Mouse (Mus musculus) forebrain, embryonic 12.5 days (tissue): ENCODE measurements around the gene Phf21b. TPM values are rescaled to one million over a fixed set of nuclear protein-coding genes. Genes with fewer than 3 reads are reported as not detected.

Experiments
- ATAC-seq: fragments of 200-750 bp; cut with Nextera tagmentation; 2 replicates; pipeline ENCODE4 v1.8.0; 2017; ENCODE audit warnings: moderate TSS enrichment; ENCODE audit not compliant: low FRiP score
- H3K27ac ChIP-seq: fragments of 300-500 bp; sonication (generic); 2 replicates; pipeline ENCODE4 v1.5.1; 2016; ENCODE audit warnings: mild to moderate bottlenecking
- H3K27me3 ChIP-seq: fragments of 300-500 bp; sonication (generic); 2 replicates; pipeline ENCODE4 v1.6.1; 2016; ENCODE audit warnings: mild to moderate bottlenecking
- H3K36me3 ChIP-seq: fragments of 300-500 bp; sonication (generic); replicated peaks from 2 replicates; pipeline ENCODE4 v1.6.1; 2016; ENCODE audit warnings: mild to moderate bottlenecking
- H3K4me1 ChIP-seq: fragments of 300-500 bp; sonication (generic); 2 replicates; pipeline ENCODE4 v1.6.1; 2016
- H3K4me2 ChIP-seq: fragments of 300-500 bp; sonication (generic); 2 replicates; pipeline ENCODE4 v1.6.1; 2016; ENCODE audit warnings: mild to moderate bottlenecking, moderate library complexity
- H3K4me3 ChIP-seq: fragments of 300-500 bp; sonication (generic); replicated peaks from 2 replicates; pipeline ENCODE4 v1.5.1; 2016; ENCODE audit warnings: mild to moderate bottlenecking
- H3K9ac ChIP-seq: fragments of 300-500 bp; sonication (generic); 2 replicates; pipeline ENCODE4 v1.6.1; 2016; ENCODE audit warnings: mild to moderate bottlenecking
- H3K9me3 ChIP-seq: fragments of 300-500 bp; sonication (generic); 2 replicates; pipeline ENCODE4 v1.6.1; 2016
- WGBS: fragments of 180-500 bp; shearing (Covaris S2); methylation state at CpG from one replicate; pipeline ENCODE4 v1.1.7; 2016; 5-methylcytosine and 5-hydroxymethylcytosine counted together
- polyA plus RNA-seq: library from polyadenylated mRNA; unstranded; fragments of >200 nt; fragmentation: Nextera tagmentation; extraction: Ambion mirVana; gene quantifications from 2 replicates; pipeline ENCODE4 v1.2.1, GENCODE M21; 2016

Gene Phf21b
- polyA plus RNA-seq, 1 experiment from 2014 or later, result 24.4 TPM

GRCm38 (mm10) chr15:84811126-84811525, 44.7 kb downstream of the Phf21b start:
- Histone ChIP-seq H3K27ac (no peak overlapping the region), H3K4me3 (no peak overlapping the region), H3K4me1 (peaks cover 49% of the 10 kb centered on the region), H3K4me2 (no peak overlapping the region), H3K27me3 (no peaks in the 10 kb centered on the region), H3K9ac (no peak overlapping the region), H3K9me3 (no peaks in the 10 kb centered on the region), H3K36me3 (peaks cover 24% of the 10 kb centered on the region)
- ATAC-seq, result no peak
- 80% methylated on average over 5 of the region's 5 CpGs for WGBS

DNA sequence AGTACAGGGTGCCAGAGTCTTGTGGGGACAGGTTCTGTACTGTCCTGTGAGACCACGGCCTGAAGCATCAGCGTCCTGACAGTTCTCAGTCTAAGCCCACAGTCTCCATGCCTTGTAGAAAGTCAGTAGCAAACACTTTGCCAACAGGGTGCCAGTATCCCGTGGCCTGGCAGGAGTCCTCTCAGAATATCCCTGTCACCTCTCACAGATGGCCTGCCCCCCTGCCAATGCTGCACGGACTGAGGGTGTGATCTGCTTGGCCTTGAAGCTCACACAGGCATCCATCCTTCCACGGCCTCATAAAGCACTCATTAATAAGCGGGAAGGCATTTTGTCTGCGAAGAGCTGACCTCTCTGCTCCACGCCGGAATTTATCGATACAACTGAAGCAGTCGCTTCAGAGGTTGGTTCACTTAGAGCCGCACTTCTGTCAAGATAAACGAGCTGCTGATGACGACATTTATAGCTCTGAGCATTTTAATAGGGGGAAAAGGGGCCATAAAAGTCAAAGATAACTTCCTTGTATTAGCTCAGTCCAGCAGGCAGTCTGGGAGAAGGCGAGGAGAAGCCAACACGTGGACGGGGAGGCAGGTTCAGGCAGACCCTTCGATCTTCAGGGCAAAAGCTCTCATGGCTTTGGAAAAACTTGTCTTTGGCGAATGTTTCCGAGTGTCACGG, 46.4 kb downstream of the Phf21b start:
- Histone ChIP-seq H3K27ac (0 out of 2 replicates have a peak overlapping the region, but pooled peaks have one; percentile 32), H3K4me2 (no peak overlapping the region), H3K9me3 (peaks cover 3% of the 10 kb centered on the region; the same call in 1 of the 2 replicates), H3K4me1 (peaks cover 32% of the 10 kb centered on the region), H3K36me3 (peaks cover 40% of the 10 kb centered on the region), H3K27me3 (no peaks in the 10 kb centered on the region), H3K9ac (no peak overlapping the region), H3K4me3 (no peak overlapping the region)
- WGBS, result 83% methylated on average over 21 of the region's 21 CpGs
- no peak for ATAC-seq

DNA sequence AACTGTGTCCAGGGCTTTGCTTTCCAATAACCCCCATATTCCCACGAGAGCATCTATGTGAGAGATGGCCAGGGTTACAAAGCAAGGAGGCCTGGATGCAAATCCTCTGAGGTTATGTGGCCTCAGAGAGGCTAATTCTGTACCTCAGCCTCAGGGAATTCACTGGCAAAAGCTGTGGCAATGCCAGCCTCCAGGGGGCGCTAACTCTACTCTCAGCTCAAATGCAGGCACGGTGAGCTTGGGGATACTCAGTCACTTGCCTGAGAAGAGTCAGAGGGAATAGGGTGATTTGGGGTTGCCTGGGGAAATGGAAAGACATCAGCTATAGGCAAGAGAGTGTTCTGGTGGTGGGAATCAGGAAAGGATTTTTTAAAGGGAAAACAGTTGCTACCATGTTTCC, 52.2 kb downstream of the Phf21b start:
- 0 out of 2 replicates have a peak, but pooled peaks cover under 1% of the 10 kb centered on the region for H3K4me1 ChIP-seq
- H3K9ac ChIP-seq, result no peak overlapping the region
- no peak overlapping the region for H3K4me2 ChIP-seq
- H3K27me3 ChIP-seq, result no peaks in the 10 kb centered on the region
- peaks cover 92% of the 10 kb centered on the region for H3K36me3 ChIP-seq
- no peak overlapping the region for H3K4me3 ChIP-seq
- 51% methylated on average over 3 of the region's 3 CpGs for WGBS
- H3K27ac ChIP-seq, result no peak overlapping the region
- ATAC-seq, result no peak
- H3K9me3 ChIP-seq, result peaks cover 4% of the 10 kb centered on the region; the same call in 1 of the 2 replicates

DNA sequence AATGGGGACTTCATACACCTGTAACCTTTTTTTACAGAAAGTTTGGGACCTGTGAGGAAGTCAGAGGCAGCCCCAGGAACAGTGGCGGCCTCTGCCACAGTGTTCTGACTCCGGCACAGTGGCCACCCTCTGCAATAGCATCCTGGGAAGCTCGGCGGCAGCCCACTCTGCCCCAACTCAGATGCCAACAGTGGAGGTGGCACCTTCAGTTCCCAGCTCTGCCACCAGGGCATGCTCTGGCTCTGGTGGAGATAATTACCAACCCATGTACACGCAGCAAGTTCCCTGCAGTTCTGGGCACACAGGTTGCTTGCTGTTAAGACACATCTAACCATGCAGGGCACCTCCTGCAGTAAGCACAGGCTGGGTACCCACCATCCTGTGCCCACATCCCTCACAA, 55.7 kb downstream of the Phf21b start:
- Histone ChIP-seq H3K4me2 (no peak overlapping the region), H3K4me3 (no peak overlapping the region), H3K27me3 (no peaks in the 10 kb centered on the region), H3K9me3 (peaks cover 9% of the 10 kb centered on the region; the same call in 1 of the 2 replicates), H3K9ac (no peak overlapping the region), H3K27ac (no peak overlapping the region), H3K4me1 (no peaks in the 10 kb centered on the region), H3K36me3 (peaks cover 96% of the 10 kb centered on the region)
- WGBS, result 74% methylated on average over 5 of the region's 5 CpGs
- ATAC-seq, result no peak

DNA sequence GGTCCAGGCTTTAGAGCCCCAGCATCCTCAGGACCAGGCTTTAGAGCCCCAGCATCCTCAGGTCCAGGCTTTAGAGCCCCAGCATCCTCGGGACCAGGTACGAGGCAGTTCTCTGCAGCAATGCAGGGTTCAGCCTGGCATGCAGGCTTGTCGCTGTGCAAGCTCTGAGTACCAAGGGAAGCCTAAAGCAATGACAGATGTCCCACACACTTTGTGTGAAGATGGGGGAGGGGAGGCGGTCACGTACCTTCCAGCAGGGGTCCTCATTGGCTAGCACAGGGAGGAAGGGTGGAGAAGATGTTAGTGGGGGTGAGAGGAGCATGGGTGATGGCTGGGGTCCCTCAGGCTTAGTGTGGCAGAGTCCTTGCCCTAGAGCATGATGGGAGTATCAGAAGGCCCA, 62.2 kb downstream of the Phf21b start:
- Histone ChIP-seq H3K9me3 (0 out of 2 replicates have a peak, but pooled peaks cover 5% of the 10 kb centered on the region), H3K4me1 (no peaks in the 10 kb centered on the region), H3K27ac (no peak overlapping the region), H3K4me2 (no peak overlapping the region), H3K27me3 (no peaks in the 10 kb centered on the region), H3K4me3 (no peak overlapping the region), H3K9ac (no peak overlapping the region), H3K36me3 (peaks cover 96% of the 10 kb centered on the region)
- no peak for ATAC-seq
- 83% methylated on average over 5 of the region's 5 CpGs for WGBS

DNA sequence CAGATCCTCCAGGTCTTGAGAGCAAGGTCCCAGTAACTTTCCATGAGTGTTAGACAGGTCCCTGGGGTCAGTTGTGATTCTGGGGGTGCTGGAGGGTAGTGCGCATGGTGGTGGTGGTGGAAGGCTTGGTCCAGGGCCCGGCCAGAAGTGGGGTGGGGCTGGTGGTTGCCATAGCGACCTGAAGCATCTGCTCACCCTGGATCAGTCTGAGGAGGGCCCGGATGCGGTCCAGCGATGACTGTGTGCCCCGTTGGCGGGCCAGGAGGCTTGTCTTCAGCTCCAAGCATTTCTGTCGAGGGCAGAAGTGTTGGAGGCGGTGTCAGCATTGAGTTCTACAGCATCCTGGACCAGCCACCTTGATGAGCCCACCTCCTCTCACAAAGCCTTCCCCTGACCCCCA, 68.7 kb downstream of the Phf21b start:
- 80% methylated on average over 10 of the region's 10 CpGs for WGBS
- H3K27ac ChIP-seq, result no peak overlapping the region
- no peaks in the 10 kb centered on the region for H3K27me3 ChIP-seq
- no peak for ATAC-seq
- H3K9ac ChIP-seq, result no peak overlapping the region
- H3K4me2 ChIP-seq, result no peak overlapping the region
- peaks cover 79% of the 10 kb centered on the region for H3K36me3 ChIP-seq
- no peaks in the 10 kb centered on the region for H3K9me3 ChIP-seq
- H3K4me1 ChIP-seq, result no peaks in the 10 kb centered on the region
- no peak overlapping the region for H3K4me3 ChIP-seq

GRCm38 (mm10) chr15:84784812-84785211, 71.0 kb downstream of the Phf21b start:
- 95% methylated on average over 16 of the region's 16 CpGs for WGBS
- peaks cover 55% of the 10 kb centered on the region for H3K36me3 ChIP-seq
- ATAC-seq, result no peak
- H3K9ac ChIP-seq, result no peak overlapping the region
- H3K27ac ChIP-seq, result no peak overlapping the region
- H3K4me3 ChIP-seq, result no peak overlapping the region
- H3K4me2 ChIP-seq, result no peak overlapping the region
- H3K4me1 ChIP-seq, result no peaks in the 10 kb centered on the region
- H3K27me3 ChIP-seq, result no peaks in the 10 kb centered on the region
- no peaks in the 10 kb centered on the region for H3K9me3 ChIP-seq

DNA sequence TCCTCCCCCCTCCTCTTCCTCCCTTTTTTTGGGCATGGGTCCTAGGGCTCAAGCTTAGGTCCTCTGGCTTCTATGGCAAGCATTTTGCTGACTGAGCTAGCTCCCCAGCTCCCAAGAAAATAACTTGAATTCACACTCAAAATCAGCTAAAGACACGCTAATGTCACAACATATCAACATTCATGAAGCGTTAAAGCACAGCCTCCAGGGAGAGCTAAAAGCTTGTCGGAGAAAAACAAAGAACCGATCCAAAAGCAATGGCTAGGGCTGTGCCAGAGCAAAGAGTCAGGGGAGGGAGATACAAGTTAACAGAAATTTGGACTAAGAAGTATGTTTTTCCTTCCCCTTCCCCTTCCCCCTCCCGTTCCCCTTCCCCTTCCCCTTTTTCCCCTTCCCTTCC, 77.3 kb downstream of the Phf21b start:
- Histone ChIP-seq H3K4me2 (no peak overlapping the region), H3K9me3 (no peaks in the 10 kb centered on the region), H3K27me3 (no peaks in the 10 kb centered on the region), H3K4me1 (peaks cover 23% of the 10 kb centered on the region), H3K4me3 (no peak overlapping the region), H3K27ac (no peak overlapping the region), H3K9ac (no peak overlapping the region), H3K36me3 (no peaks in the 10 kb centered on the region)
- 47% methylated on average over 5 of the region's 5 CpGs for WGBS
- no peak for ATAC-seq

GRCm38 (mm10) chr15:84775421-84776174, 80.3 kb downstream of the Phf21b start:
- Histone ChIP-seq H3K27me3 (no peaks in the 10 kb centered on the region), H3K4me2 (peak overlapping the region; percentile 36), H3K4me3 (no peak overlapping the region), H3K27ac (peak overlapping the region; percentile 68), H3K9ac (peak overlapping the region; percentile 13; the same call in 1 of the 2 replicates), H3K4me1 (peaks cover 23% of the 10 kb centered on the region), H3K36me3 (no peaks in the 10 kb centered on the region), H3K9me3 (no peaks in the 10 kb centered on the region)
- ATAC-seq, result 0 out of 2 replicates have a peak, but pooled peaks have one; percentile 55
- WGBS, result 23% methylated on average over 20 of the region's 20 CpGs

DNA sequence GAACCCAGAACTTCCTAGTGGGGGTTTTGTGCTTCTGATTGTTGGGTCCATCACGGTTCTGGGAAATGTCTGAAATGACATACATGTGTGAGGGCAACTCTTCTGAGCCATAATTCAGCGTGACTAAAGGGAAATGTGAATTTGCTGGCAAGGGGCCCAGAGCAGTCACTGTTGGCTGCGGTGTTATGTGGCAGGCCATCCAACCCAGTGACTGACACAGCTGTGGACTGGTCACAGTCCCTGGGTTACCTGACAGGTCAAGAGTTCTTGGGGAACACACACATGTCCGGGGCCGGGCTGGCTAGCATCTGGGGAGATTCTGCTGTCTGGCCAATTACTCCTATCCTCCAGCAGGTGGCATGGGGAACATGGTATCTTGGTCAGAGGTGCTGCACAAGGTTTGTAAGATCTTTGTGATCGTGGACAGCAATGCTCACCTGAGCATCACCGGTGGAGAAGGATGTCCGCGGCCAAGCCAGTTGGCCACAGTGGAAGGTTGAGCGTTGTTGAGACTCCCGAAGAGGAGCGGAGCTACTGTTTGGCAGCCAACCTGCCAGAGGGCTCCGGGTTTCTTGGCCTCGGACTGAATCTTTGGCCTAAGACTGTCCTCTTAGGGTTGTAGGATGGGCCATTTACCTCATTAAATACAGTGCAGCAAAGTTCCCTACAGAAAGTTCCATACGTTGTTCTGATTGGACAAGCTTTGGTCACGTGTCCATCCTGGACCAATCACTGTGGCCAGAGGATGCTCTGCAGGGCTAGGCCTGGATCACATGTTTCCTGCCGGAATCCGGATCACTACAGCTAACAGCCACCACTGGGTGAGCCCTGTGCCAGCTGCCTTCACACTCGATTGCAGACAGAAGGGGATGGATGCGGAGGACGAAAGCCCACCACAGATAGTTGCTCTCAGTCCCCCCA, 83.4 kb downstream of the Phf21b start:
- WGBS, result 84% methylated on average over 21 of the region's 21 CpGs
- peak; percentile 53; the same call in 1 of the 2 replicates for ATAC-seq

GRCm38 (mm10) chr15:84769641-84770341, 86.1 kb downstream of the Phf21b start:
- H3K4me3 ChIP-seq, result no peak overlapping the region

More for the DNA sequence above, 83.4 kb downstream of the Phf21b start:
- H3K36me3 ChIP-seq, result no peaks in the 10 kb centered on the region
- H3K4me2 ChIP-seq, result no peak overlapping the region
- H3K9me3 ChIP-seq, result no peaks in the 10 kb centered on the region
- H3K27ac ChIP-seq, result no peak overlapping the region
- H3K4me1 ChIP-seq, result peaks cover 23% of the 10 kb centered on the region
- no peaks in the 10 kb centered on the region for H3K27me3 ChIP-seq
- no peak overlapping the region for H3K9ac ChIP-seq
- no peak overlapping the region for H3K4me3 ChIP-seq

More at GRCm38 (mm10) chr15:84769641-84770341, 86.1 kb downstream of the Phf21b start:
- Histone ChIP-seq H3K4me1 (peaks cover 10% of the 10 kb centered on the region), H3K9me3 (no peaks in the 10 kb centered on the region), H3K36me3 (no peaks in the 10 kb centered on the region), H3K9ac (no peak overlapping the region), H3K4me2 (no peak overlapping the region), H3K27me3 (no peaks in the 10 kb centered on the region), H3K27ac (no peak overlapping the region)
- ATAC-seq, result no peak
- 89% methylated on average over 11 of the region's 11 CpGs for WGBS
